Mouse (Mus musculus): ENCODE results near the gene Plch2.
A peak's percentile ranks its signal among the peaks of the same experiment; 100 is the strongest.

The Plch2 gene

DNA sequence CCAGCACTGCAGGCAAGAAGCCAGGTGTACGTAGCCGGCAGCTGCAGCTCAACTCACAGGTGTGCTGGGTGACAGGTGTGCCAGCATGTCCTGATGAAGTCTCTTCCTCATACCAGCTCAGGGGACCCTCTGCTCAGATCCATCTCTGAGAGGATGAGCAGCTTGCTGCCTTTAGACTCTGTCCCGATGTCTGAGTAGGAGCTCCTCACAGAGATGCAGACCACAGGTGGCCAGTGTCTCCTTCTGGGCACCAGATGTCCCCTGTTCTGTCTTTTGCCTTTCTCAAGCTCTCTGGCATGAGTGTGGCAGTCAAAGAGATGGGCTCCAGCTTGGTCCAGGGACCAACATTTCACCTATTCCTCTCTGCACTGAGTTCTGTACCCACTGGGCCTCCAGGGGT, 48.9 kb downstream of the Plch2 start:
- no peaks in the 10 kb centered on the region for H3K4me1 ChIP-seq (replicated peaks; ENCODE audit: low read depth, low read length)
- no peaks in the 10 kb centered on the region for H3K36me3 ChIP-seq (ENCODE audit: insufficient read depth, low read length)
- H3K27me3 ChIP-seq (ENCODE audit: insufficient read depth, low read length): peaks cover 19% of the 10 kb centered on the region
- no peak overlapping the region for H3K4me3 ChIP-seq (replicated peaks; ENCODE audit: low read length)
- no peak for TF ChIP-seq CTCF (conservative IDR thresholded peaks at IDR 0.05; ENCODE audit: low read length)
- TF ChIP-seq POU5F1 (IDR thresholded peaks at IDR 0.05; ENCODE audit: borderline replicate concordance, low read length): no peak
- TF ChIP-seq NANOG (IDR thresholded peaks at IDR 0.05; ENCODE audit: borderline replicate concordance, low read length): no peak
- no peaks in the 10 kb centered on the region for H3K9me3 ChIP-seq (ENCODE audit: low read length)

DNA sequence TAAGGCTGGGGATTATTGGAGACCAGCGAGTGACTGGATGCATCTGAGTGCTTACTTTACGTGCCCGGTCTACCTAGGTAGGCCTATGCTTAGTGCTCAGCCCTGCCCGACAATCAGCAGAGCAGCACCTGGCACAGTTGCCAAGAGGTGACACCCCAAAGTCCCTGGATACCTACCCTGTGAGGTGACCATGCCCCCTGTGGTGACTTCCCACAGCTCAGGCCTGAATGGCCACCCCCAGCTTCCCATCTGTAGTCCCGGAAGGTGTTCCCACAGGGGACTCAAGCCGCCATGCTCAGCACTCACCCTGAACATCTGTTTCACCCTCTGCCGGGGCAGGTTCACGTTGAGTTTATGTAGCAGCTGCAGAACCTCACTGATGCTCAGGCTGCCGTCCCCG, 50.3 kb downstream of the Plch2 start:
- TF ChIP-seq CTCF (conservative IDR thresholded peaks at IDR 0.05; ENCODE audit: low read length) (no peak), POU5F1 (IDR thresholded peaks at IDR 0.05; ENCODE audit: borderline replicate concordance, low read length) (no peak)
- Histone ChIP-seq H3K9me3 (ENCODE audit: low read length) (no peaks in the 10 kb centered on the region), H3K27me3 (ENCODE audit: insufficient read depth, low read length) (peaks cover 25% of the 10 kb centered on the region), H3K4me3 (replicated peaks; ENCODE audit: low read length) (no peak overlapping the region), H3K4me1 (replicated peaks; ENCODE audit: low read depth, low read length) (no peaks in the 10 kb centered on the region), H3K36me3 (ENCODE audit: insufficient read depth, low read length) (no peaks in the 10 kb centered on the region)

DNA sequence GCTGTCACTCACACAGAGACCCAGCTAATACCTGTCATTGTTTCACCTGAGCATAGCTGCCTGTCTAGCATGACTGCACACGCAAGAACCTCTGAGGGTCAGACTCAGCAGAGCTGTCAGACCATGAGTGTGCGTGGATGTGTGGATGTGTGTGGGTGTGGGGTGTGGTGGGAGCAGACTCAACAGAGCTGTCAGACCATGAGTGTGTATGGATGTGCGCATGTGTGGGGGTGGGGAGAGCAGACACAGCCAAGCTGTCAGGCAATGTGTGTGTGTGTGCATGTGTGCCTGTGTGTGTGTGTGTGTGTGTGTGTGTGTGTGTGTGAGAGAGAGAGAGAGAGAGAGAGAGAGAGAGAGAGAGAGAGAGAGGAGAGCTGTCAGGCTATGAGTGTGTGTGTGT, 51.3 kb downstream of the Plch2 start:
- peaks cover 6% of the 10 kb centered on the region for H3K4me1 ChIP-seq (replicated peaks; ENCODE audit: low read depth, low read length)
- peaks cover 23% of the 10 kb centered on the region for H3K27me3 ChIP-seq (ENCODE audit: insufficient read depth, low read length)
- no peaks in the 10 kb centered on the region for H3K36me3 ChIP-seq (ENCODE audit: insufficient read depth, low read length)
- H3K4me3 ChIP-seq (replicated peaks; ENCODE audit: low read length): no peak overlapping the region
- no peak for TF ChIP-seq NANOG (IDR thresholded peaks at IDR 0.05; ENCODE audit: borderline replicate concordance, low read length)
- H3K9me3 ChIP-seq (ENCODE audit: low read length): no peaks in the 10 kb centered on the region

DNA sequence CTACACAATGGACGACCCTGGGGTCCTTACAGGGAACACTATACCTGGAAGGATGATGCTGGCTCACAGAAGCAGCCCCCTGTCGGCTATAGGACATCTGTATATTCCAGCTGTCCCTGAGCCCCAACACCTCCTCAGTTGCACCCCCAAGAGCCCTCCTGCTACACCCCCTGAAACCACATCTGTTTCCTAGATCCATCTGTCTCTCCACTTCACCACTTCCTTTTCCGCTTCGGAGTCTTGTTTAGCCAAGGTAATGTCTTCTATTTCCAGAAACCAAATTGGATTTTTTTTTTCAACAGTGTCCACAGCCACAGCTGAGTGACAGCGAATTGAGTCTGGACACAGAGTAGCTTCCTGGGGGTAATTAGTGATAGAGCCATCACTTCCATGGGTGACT, 57.2 kb downstream of the Plch2 start:
- Histone ChIP-seq H3K4me1 (replicated peaks; ENCODE audit: low read depth, low read length) (peaks cover 13% of the 10 kb centered on the region), H3K4me3 (replicated peaks; ENCODE audit: low read length) (no peak overlapping the region), H3K9me3 (ENCODE audit: low read length) (no peaks in the 10 kb centered on the region), H3K36me3 (ENCODE audit: insufficient read depth, low read length) (no peaks in the 10 kb centered on the region), H3K27me3 (ENCODE audit: insufficient read depth, low read length) (peaks cover 12% of the 10 kb centered on the region)
- TF ChIP-seq NANOG (IDR thresholded peaks at IDR 0.05; ENCODE audit: borderline replicate concordance, low read length) (no peak), CTCF (conservative IDR thresholded peaks at IDR 0.05; ENCODE audit: low read length) (no peak), POU5F1 (IDR thresholded peaks at IDR 0.05; ENCODE audit: borderline replicate concordance, low read length) (no peak)

DNA sequence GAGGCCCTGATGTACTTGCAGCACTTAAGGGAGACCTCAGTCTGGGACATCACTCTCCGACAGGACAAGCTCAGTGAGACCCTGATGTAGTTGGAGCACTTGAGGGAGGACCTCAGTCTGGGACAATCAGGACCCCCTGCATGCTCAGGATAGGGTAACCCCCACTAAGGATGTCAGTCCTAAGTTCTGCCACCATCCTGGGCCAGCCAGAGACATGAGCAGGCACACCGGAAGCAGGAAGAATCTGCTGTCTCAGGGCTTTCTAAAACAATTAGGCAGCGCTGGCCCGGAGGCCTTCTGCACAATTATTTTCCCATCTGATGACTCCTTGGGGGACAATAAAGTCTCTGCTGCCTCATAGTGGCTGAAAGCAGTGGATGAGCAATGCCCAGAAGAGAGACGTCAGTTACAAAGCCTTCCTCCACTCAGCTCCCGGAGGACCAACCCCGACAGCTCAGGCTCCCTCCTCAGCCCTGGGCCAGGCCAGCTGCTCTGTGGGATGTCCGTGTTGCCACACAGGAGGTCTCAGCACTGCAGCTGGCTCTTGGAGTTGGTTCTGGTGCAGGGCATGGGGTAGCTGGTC, 59.9 kb downstream of the Plch2 start:
- TF ChIP-seq POU5F1 (IDR thresholded peaks at IDR 0.05; ENCODE audit: borderline replicate concordance, low read length) (no peak), NANOG (IDR thresholded peaks at IDR 0.05; ENCODE audit: borderline replicate concordance, low read length) (no peak), CTCF (conservative IDR thresholded peaks at IDR 0.05; ENCODE audit: low read length) (no peak)
- Histone ChIP-seq H3K36me3 (ENCODE audit: insufficient read depth, low read length) (no peaks in the 10 kb centered on the region), H3K4me3 (replicated peaks; ENCODE audit: low read length) (no peak overlapping the region), H3K9me3 (ENCODE audit: low read length) (no peaks in the 10 kb centered on the region), H3K27me3 (ENCODE audit: insufficient read depth, low read length) (peaks cover 6% of the 10 kb centered on the region), H3K4me1 (replicated peaks; ENCODE audit: low read depth, low read length) (peaks cover 13% of the 10 kb centered on the region)

DNA sequence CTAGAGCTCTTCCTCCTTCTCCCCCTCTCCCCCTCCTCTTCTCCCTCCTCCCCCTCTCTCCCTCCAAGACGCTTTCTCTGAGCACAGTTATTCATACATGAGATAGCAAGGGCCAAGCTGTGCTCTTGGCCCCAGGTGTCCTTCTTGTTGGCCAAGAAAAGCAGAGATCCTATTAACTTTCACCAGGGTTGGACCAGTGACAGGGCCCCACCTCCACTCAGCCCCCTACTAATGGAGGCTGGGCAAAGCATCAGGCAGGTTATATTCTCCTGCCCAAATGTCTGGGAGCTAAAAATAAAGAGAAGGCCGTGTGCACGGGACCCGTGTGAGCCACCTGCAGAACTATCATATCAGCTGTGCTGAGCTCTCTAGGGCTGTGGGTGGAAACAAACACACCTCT, 61.7 kb downstream of the Plch2 start:
- TF ChIP-seq POU5F1 (IDR thresholded peaks at IDR 0.05; ENCODE audit: borderline replicate concordance, low read length): no peak
- TF ChIP-seq CTCF (conservative IDR thresholded peaks at IDR 0.05; ENCODE audit: low read length): no peak

DNA sequence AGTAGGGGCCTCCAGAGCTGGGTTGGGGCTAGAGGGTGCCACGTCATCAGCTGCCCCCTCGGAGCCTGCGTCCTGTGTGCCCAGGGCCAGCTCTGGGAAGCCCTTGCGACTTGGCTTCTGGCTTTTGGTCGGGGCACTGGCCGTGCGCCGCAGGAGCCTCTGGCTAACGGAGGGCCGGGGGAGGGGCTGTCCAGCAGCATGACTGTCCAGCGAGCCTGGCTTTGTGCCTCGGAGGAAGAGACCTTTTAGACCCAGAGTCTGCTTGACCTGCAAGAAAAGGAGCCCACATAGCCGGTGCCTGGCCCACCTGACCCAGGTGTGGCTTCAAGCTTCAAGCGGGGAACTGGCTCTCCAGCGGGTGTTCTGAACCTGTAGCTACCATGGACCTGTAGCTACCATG, 69.8 kb downstream of the Plch2 start:
- TF ChIP-seq POU5F1 (IDR thresholded peaks at IDR 0.05; ENCODE audit: borderline replicate concordance, low read length): no peak
- H3K9me3 ChIP-seq (ENCODE audit: low read length): no peaks in the 10 kb centered on the region
- peaks cover 5% of the 10 kb centered on the region for H3K36me3 ChIP-seq (ENCODE audit: insufficient read depth, low read length)
- peaks cover 39% of the 10 kb centered on the region for H3K27me3 ChIP-seq (ENCODE audit: insufficient read depth, low read length)
- peak overlapping the region; percentile 64 for H3K4me3 ChIP-seq (replicated peaks; ENCODE audit: low read length)
- H3K4me1 ChIP-seq (replicated peaks; ENCODE audit: low read depth, low read length): peaks cover 48% of the 10 kb centered on the region

More for the DNA sequence above, 61.7 kb downstream of the Plch2 start:
- Histone ChIP-seq H3K9me3 (ENCODE audit: low read length) (no peaks in the 10 kb centered on the region), H3K27me3 (ENCODE audit: insufficient read depth, low read length) (0 out of 2 replicates have a peak, but pooled peaks cover 3% of the 10 kb centered on the region), H3K4me3 (replicated peaks; ENCODE audit: low read length) (no peak overlapping the region), H3K36me3 (ENCODE audit: insufficient read depth, low read length) (no peaks in the 10 kb centered on the region), H3K4me1 (replicated peaks; ENCODE audit: low read depth, low read length) (peaks cover 2% of the 10 kb centered on the region; the same call in 1 of the 2 replicates)

DNA sequence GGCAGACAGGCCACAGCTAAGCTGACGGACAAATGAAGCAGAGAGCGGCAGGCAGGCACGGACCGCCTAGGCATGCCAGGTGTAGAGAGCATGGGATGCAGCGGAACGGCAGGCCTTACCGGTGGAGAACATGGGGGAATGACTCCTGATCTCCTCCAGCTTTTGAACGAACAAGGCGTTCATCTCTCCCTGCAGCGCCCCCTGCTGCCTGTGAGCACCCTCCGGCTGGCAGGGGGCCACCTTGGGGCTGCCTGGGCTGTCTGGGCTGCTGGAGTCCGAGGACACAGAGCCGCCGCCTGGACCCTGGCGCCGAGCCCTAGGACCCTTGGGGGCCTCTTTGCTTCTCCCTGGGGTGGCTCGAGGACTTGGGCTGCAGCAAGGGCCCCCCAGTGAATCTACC, 70.5 kb downstream of the Plch2 start:
- Histone ChIP-seq H3K4me3 (replicated peaks; ENCODE audit: low read length) (peak overlapping the region; percentile 64), H3K9me3 (ENCODE audit: low read length) (no peaks in the 10 kb centered on the region), H3K27me3 (ENCODE audit: insufficient read depth, low read length) (peaks cover 39% of the 10 kb centered on the region), H3K4me1 (replicated peaks; ENCODE audit: low read depth, low read length) (peaks cover 55% of the 10 kb centered on the region), H3K36me3 (ENCODE audit: insufficient read depth, low read length) (peaks cover 11% of the 10 kb centered on the region)
- no peak for TF ChIP-seq POU5F1 (IDR thresholded peaks at IDR 0.05; ENCODE audit: borderline replicate concordance, low read length)
- TF ChIP-seq CTCF (conservative IDR thresholded peaks at IDR 0.05; ENCODE audit: low read length): peak; percentile 35

DNA sequence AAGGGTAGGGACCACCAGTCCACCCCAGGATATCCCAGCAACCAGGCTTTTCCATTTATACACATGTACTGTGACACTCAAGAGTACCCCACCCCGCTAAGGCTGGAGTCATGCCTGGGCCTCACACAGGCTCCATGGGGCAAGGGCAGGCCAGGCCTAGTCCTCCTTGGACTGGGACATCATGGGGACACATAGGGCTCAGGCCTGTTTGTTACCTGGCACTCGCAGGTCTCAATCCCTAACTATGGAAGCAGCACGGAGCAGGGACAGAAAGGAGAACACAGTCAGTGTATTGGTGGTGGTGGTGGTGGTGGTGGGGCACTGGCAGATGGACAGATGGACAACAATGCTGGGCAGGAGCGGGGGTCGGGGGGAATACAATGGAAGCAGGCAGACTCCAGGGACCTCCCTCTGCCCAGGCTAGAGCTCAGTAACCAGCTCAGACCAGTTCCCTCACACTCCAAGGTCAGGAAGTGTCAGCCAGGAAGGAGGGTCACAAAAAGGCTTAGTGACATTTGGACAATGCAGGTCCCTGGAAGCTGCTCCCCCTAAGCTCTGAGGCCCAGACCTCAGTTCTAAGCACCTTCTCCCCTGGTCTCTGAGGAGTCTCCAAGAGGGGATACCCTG, 71.3 kb downstream of the Plch2 start:
- H3K9me3 ChIP-seq (ENCODE audit: low read length): no peaks in the 10 kb centered on the region
- peaks cover 61% of the 10 kb centered on the region for H3K4me1 ChIP-seq (replicated peaks; ENCODE audit: low read depth, low read length)
- H3K4me3 ChIP-seq (replicated peaks; ENCODE audit: low read length): peak overlapping the region; percentile 64
- H3K36me3 ChIP-seq (ENCODE audit: insufficient read depth, low read length): peaks cover 20% of the 10 kb centered on the region
- H3K27me3 ChIP-seq (ENCODE audit: insufficient read depth, low read length): peaks cover 39% of the 10 kb centered on the region
- TF ChIP-seq CTCF (conservative IDR thresholded peaks at IDR 0.05; ENCODE audit: low read length): no peak
- no peak for TF ChIP-seq POU5F1 (IDR thresholded peaks at IDR 0.05; ENCODE audit: borderline replicate concordance, low read length)
- TF ChIP-seq NANOG (IDR thresholded peaks at IDR 0.05; ENCODE audit: borderline replicate concordance, low read length): no peak

Measured in E14TG2a.4 (cell line).